8 mouse cellular contexts compared by ENCODE assay signal in genomic region chr16:74411021-74411420, GRCm38 (mm10). TPM values are rescaled to one million over a fixed set of nuclear protein-coding genes. Genes with fewer than 3 reads are reported as not detected.
DNase-seq lines count a peak whose midpoint lies in the region; ATAC-seq and TF ChIP-seq lines count a peak whose summit lies in the region.

No protein-coding gene starts in this region.

- H3K4me2 ChIP-seq in lung, embryonic 16.5 days (ENCODE audit: low read depth, low read length): peak overlapping the region; percentile 88

- no peak for TF ChIP-seq CTCF in heart, adult 2 months (IDR thresholded peaks at IDR 0.05)
- TF ChIP-seq CTCF in ES-Bruce4 (IDR thresholded peaks at IDR 0.05; ENCODE audit: low read depth, low read length): no peak

- TF ChIP-seq EP300 in heart, adult 2 months (IDR thresholded peaks at IDR 0.05; ENCODE audit: insufficient read depth, low read depth, low read length): no peak
- TF ChIP-seq EP300 in ES-Bruce4 (IDR thresholded peaks at IDR 0.05; ENCODE audit: insufficient read depth, low read depth, low read length): no peak

- WGBS in heart, adult 2 months: 5% methylated on average over 16 of the region's 16 CpGs
- under 1% methylated on average over 16 of the region's 16 CpGs for WGBS in hindbrain, embryonic 10.5 days
- WGBS in lung, embryonic 16.5 days: under 1% methylated on average over 16 of the region's 16 CpGs

- peaks cover 2% of the 10 kb centered on the region for H3K4me1 ChIP-seq in heart, adult 2 months (ENCODE audit: control insufficient read depth, insufficient read depth, low read length)
- no peaks in the 10 kb centered on the region for H3K4me1 ChIP-seq in ES-Bruce4 (ENCODE audit: control insufficient read depth, insufficient read depth, low read length)
- H3K4me1 ChIP-seq in hindbrain, embryonic 10.5 days (replicated peaks): peaks cover 26% of the 10 kb centered on the region
- no peaks in the 10 kb centered on the region for H3K4me1 ChIP-seq in lung, embryonic 16.5 days (replicated peaks; ENCODE audit: control insufficient read depth, insufficient read depth, low read length)

- no peak overlapping the region for H3K27ac ChIP-seq in heart, adult 2 months
- no peak overlapping the region for H3K27ac ChIP-seq in ES-Bruce4 (ENCODE audit: insufficient read depth, low read length)
- peak overlapping the region; percentile 86 for H3K27ac ChIP-seq in hindbrain, embryonic 10.5 days
- peak overlapping the region; percentile 81 for H3K27ac ChIP-seq in lung, embryonic 16.5 days (ENCODE audit: low read length)

- TF ChIP-seq POLR2A in heart, adult 2 months (IDR thresholded peaks at IDR 0.05; ENCODE audit: insufficient read depth, low read depth, low read length): no peak
- TF ChIP-seq POLR2A in ES-Bruce4 (IDR thresholded peaks at IDR 0.05; ENCODE audit: insufficient read depth, low read length): no peak

- peaks cover 3% of the 10 kb centered on the region for H3K27me3 ChIP-seq in heart, adult 2 months (ENCODE audit: control insufficient read depth, insufficient read depth, low read length)
- 0 out of 2 replicates have a peak, but pooled peaks cover 2% of the 10 kb centered on the region for H3K27me3 ChIP-seq in ES-Bruce4 (ENCODE audit: control insufficient read depth, insufficient read depth, low read length, poor library complexity, severe bottlenecking)
- peaks cover 17% of the 10 kb centered on the region for H3K27me3 ChIP-seq in hindbrain, embryonic 10.5 days (ENCODE audit: insufficient read depth, poor library complexity, severe bottlenecking)
- H3K27me3 ChIP-seq in lung, embryonic 16.5 days (ENCODE audit: control insufficient read depth, insufficient read depth, low read depth, low read length): peaks cover 2% of the 10 kb centered on the region; the same call in 1 of the 2 replicates

- DNase-seq in heart, adult 2 months: no peak
- no peak for DNase-seq in heart, adult 9 months (ENCODE audit: low spot score in 2 of 2)
- DNase-seq in hindbrain, embryonic 10.5 days (ENCODE audit: low spot score): no peak
- DNase-seq in yolk sac, embryonic 10.5 days (ENCODE audit: low spot score): no peak
- no peak for DNase-seq in adipocyte (ENCODE audit: low spot score)
- DNase-seq in layer of hippocampus, adult 18-20 months (ENCODE audit: low spot score in 2 of 2): no peak

- H3K9ac ChIP-seq in heart, adult 2 months (ENCODE audit: low read depth, low read length): no peak overlapping the region
- H3K9ac ChIP-seq in ES-Bruce4 (ENCODE audit: low read depth, poor library complexity, severe bottlenecking): no peak overlapping the region
- H3K9ac ChIP-seq in lung, embryonic 16.5 days (ENCODE audit: low read length): peak overlapping the region; percentile 70

- H3K4me3 ChIP-seq in heart, adult 2 months: peak overlapping the region; percentile 45
- H3K4me3 ChIP-seq in ES-Bruce4 (ENCODE audit: low read depth, low read length): peak overlapping the region; percentile 63
- H3K4me3 ChIP-seq in hindbrain, embryonic 10.5 days: peak overlapping the region; percentile 69
- peak overlapping the region; percentile 64 for H3K4me3 ChIP-seq in lung, embryonic 16.5 days (ENCODE audit: low read length)

- no peaks in the 10 kb centered on the region for H3K36me3 ChIP-seq in heart, adult 2 months (ENCODE audit: control insufficient read depth, insufficient read depth, low read length)
- H3K36me3 ChIP-seq in ES-Bruce4 (ENCODE audit: control insufficient read depth, insufficient read depth, low read length, poor library complexity, severe bottlenecking): no peaks in the 10 kb centered on the region
- H3K36me3 ChIP-seq in hindbrain, embryonic 10.5 days: no peaks in the 10 kb centered on the region
- no peaks in the 10 kb centered on the region for H3K36me3 ChIP-seq in lung, embryonic 16.5 days (ENCODE audit: control insufficient read depth, insufficient read depth, low read length)

- H3K79me2 ChIP-seq in heart, adult 2 months (replicated peaks; ENCODE audit: control insufficient read depth, insufficient read depth, low read length): no peaks in the 10 kb centered on the region

- ATAC-seq in lung, embryonic 16.5 days (ENCODE audit: low read depth): no peak

- no peaks in the 10 kb centered on the region for H3K9me3 ChIP-seq in ES-Bruce4 (replicated peaks; ENCODE audit: control insufficient read depth, insufficient read depth, low read length, poor library complexity, severe bottlenecking)
- no peaks in the 10 kb centered on the region for H3K9me3 ChIP-seq in hindbrain, embryonic 10.5 days
- H3K9me3 ChIP-seq in lung, embryonic 16.5 days (ENCODE audit: control insufficient read depth, low read length): no peaks in the 10 kb centered on the region

- intact Hi-C loops in heart, adult 2 months (cut with DNase I): loop anchor here (10.0 kb wide), 1 partner anchor 1056 kb away; no protein-coding TSS in a partner anchor

RNA-seq across cellular contexts. Expression of gene Robo2, which starts 0.6 kb away (rescaled TPM):
- total RNA-seq in heart, adult 2 months (2021): 1 to 10 TPM in 1 of 2 experiments, under 1 TPM in 1; 0.39 to 1.0 TPM
- polyA plus RNA-seq in heart, adult 2 months (2012; rRNA removed): 0.70 and 1.1 TPM in 2 replicates
- polyA plus RNA-seq in ES-Bruce4 (2011; ENCODE audit: insufficient read depth, insufficient read length, low read depth, missing spikeins): 0.70 and 0.91 TPM in 2 replicates
- polyA plus RNA-seq in hindbrain, embryonic 10.5 days (2016; fragmentation: Nextera tagmentation; extraction: Ambion mirVana): 16.7 and 21.9 TPM in 2 replicates
- 40.6 and 45.3 TPM in 2 replicates for polyA plus RNA-seq in lung, embryonic 16.5 days (2015; fragmentation: Nextera tagmentation; extraction: Ambion mirVana)
- total RNA-seq in layer of hippocampus, adult 18-20 months (2021): 100 to 1,000 TPM in 1 of 2 experiments, 10 to 100 TPM in 1; 91.5 to 104 TPM

Comparison
In these comparisons a context has a peak if more than half of its experiments do, and no peak if none do; other contexts are left out.
1. H3K27ac ChIP-seq: peak in hindbrain, embryonic 10.5 days (single experiment) and lung, embryonic 16.5 days (single experiment); none in heart, adult 2 months (single experiment) and ES-Bruce4 (single experiment).
2. Peak in every context shown above with its lines, with median percentiles within 50 percentile points of each other: H3K4me3 ChIP-seq.